Mouse (Mus musculus): ENCODE measurements at regions not wholly inside any gene's neighbourhood (a gene's known extent, or its start where the extent isn't known, plus 50 kb on each side); places are given as distances from the start of the nearest gene placed in this dataset.
"Not testable (repeated sequence)": the region's sequence is repeated elsewhere in the genome, so short reads cannot be mapped to it uniquely, and the experiment has no call there.

GRCm38 (mm10) chr13:26865930-26866555, 96.1 kb upstream of the Hdgfl1 start:
- DNase-seq (ENCODE audit: low spot score in 2 of 2) = no peak

- no peak for DNase-seq (ENCODE audit: low spot score in 2 of 2)
These were observed 97.8 kb upstream of the Hdgfl1 start for GRCm38 (mm10) chr13:26867794-26868193.

- peak; percentile 42 to 58 for DNase-seq (ENCODE audit: low spot score in 2 of 2)
These were observed 140.9 kb upstream of the Prl start for GRCm38 (mm10) chr13:26916477-26916876.

- peak in 1 of 2 experiments; percentile 11 for DNase-seq (ENCODE audit: low spot score in 2 of 2)
These were observed 124.5 kb upstream of the Prl start for GRCm38 (mm10) chr13:26932695-26933438.

DNA sequence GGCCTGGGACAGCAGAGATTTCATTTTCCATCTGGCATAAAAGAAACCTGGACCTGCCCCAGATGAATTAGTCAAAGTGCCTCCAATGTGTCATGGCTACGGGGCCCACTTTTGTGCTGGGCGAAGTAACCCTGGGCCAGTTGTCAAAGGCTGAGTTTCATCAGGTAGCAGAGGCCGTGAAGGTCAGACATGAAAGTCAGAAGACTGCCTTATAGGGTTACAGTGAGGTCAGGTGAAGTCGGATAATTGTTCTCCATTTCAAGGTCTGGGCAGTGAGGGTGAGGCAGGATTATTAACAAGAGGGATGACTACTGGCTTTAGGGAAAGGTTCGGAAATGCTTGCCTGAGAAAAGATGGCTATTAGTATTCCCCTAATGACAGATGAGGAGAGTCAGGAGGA, 123.5 kb upstream of the Prl start:
- DNase-seq (ENCODE audit: low spot score in 2 of 2) = no peak

GRCm38 (mm10) chr13:26940436-26940835, 116.9 kb upstream of the Prl start:
- peak in 1 of 2 experiments; percentile 25 for DNase-seq (ENCODE audit: low spot score in 2 of 2)

DNA sequence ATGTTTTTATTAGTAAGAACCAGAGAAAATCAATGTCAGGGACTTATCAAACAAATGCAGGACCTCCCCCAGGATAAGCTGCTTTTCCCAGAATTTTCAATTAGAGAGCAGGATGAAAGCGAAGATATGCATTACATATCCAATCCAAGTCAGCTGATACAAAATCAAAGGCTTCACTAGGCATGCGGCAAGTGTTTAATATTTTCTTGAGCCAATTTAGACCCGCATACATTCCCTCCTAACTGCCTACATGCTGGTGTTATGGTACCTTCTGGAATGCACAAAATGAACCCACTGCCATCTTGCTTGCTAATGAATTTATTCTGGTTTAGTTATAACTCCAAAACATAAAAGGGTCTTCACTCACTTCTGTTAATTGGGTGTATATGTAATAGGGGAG, 112.9 kb upstream of the Prl start:
- no peak for DNase-seq (ENCODE audit: low spot score in 2 of 2)

- DNase-seq (ENCODE audit: low spot score in 2 of 2) = no peak
These were observed 105.9 kb upstream of the Prl start for GRCm38 (mm10) chr13:26951461-26951860.

DNA sequence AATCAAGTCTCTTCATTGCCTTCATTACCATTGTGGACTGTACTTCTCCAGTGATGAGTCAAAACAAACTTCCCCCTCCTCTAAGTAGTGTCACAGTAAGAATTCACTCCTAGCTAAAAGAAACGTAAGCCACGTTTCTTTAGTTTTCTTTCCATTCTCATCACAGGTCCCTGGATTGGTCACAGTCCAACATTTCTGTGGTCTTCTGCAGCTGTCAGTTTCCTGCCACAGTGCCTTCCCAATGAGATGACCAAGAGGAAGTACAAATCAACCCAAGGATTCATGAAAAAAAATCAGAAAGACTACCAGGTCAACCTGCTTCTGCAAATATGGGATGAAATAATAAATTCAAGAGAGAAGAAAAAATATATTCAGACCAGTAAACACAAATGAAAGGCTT, 103.5 kb upstream of the Prl start:
- no peak for DNase-seq (ENCODE audit: low spot score in 2 of 2)

GRCm38 (mm10) chr13:26959534-26960100, 97.8 kb upstream of the Prl start:
- DNase-seq (ENCODE audit: low spot score in 2 of 2) = no peak

- DNase-seq (ENCODE audit: low spot score in 2 of 2) = not testable (repeated sequence)
These were observed 96.8 kb upstream of the Prl start for GRCm38 (mm10) chr13:26960531-26960930.

GRCm38 (mm10) chr13:26976024-26976423, 81.3 kb upstream of the Prl start:
- no peak for DNase-seq (ENCODE audit: low spot score in 2 of 2)

- no peak for DNase-seq (ENCODE audit: low spot score in 2 of 2)
These were observed 76.9 kb upstream of the Prl start for GRCm38 (mm10) chr13:26980475-26980874.
